Mouse (Mus musculus): ENCODE measurements around the gene Igflr1. TPM values are rescaled to one million over a fixed set of nuclear protein-coding genes. Genes with fewer than 3 reads are reported as not detected.

The Igflr1 gene
- polyA plus RNA-seq, 1 experiment: 3.7 TPM

DNA sequence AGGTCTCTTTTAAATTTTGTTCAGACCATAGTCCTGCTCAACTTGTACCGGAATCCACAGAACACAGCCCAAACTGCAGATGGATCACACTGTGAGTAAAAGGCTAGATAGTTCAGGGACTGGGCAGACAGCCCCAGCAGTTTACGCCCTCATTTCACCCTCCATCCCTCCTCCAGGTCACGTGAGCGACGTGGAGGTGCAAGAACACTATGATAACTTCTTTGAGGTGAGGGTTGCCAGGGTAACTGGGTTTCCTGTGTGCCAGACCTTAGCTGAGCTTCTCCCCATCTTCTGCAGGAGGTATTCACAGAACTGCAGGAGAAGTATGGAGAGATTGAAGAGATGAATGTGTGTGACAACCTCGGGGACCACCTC lies 1.3 kb upstream of the Igflr1 start:
- no peak for TF ChIP-seq GATA1 (IDR thresholded peaks at IDR 0.05; ENCODE audit: low read length)

DNA sequence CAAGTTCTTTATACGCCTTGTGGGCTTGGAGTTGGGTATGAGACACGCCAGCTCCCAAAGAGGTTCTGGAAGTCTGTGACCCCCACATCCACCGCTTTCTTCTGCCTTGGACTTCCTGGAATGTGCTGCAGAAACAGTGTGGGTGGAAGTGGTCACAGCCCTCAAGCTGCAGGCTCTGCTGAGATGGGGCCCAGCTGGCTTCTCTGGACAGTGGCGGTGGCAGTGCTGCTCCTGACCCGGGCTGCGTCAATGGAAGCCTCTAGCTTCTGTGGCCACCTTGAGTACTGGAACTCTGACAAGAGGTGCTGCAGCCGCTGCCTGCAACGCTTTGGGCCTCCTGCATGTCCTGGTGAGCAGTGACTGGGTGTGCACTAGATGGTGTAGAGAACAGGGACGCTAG lies 806 bp downstream of the Igflr1 start:
- no peak for TF ChIP-seq GATA1 (IDR thresholded peaks at IDR 0.05; ENCODE audit: low read length)

DNA sequence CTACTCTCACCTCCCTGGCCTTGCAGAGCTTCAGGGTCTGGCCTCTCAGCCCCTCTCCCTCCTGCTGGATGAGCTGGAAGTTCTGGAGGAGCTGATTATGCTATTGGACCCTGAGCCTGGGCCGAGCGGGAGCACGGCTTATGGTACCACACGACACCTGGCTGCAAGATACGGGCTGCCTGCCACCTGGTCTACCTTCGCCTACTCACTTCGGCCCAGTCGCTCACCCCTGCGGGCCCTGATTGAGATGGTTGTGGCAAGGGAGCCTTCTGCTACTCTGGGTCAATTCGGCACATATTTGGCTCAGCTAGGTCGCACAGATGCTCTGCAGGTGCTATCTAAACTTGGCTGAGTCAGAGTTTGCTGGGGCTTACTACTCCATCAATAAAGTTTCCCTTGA lies 2.3 kb downstream of the Igflr1 start:
- no peak for TF ChIP-seq GATA1 (IDR thresholded peaks at IDR 0.05; ENCODE audit: low read length)

DNA sequence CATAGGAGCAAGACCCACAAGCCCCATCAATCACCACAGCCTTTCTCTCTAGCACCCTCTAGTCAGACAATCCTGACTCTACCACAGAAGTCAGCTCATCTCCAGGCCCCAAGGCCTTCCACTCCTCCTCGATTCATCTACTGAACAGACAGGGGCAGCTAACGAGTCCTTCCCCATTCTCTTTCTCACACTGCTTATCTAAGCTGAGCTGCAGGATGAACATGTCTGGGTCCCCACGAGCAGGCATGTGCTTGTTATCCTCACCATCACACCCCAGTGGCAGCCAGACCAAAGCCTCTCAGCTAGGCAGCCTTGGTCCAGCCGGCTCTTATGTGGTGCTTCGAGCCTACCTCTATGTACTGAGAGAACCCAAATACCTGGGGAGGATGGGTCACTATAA lies 7.2 kb downstream of the Igflr1 start:
- no peak for TF ChIP-seq GATA1 (IDR thresholded peaks at IDR 0.05; ENCODE audit: low read length)

DNA sequence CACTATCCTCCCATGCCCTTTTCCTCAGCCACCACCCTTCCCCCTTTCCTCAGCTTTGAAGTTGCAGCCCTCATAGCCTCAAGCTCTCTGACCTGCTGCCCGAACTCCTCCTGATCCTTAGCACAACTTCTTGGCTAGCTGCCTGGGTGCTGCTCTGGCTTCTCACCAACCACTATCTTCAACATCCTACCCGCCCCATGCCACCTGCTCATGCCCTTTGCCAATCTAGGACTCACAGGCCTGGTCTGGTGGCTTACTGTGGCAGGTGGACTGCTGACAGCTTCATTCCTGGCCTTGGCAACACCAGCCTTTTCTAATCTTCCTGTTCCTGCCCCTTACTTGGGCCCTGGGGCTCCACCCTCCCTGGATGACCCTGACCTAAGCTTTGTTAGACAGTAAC lies 7.7 kb downstream of the Igflr1 start:
- no peak for TF ChIP-seq GATA1 (IDR thresholded peaks at IDR 0.05; ENCODE audit: low read length)

DNA sequence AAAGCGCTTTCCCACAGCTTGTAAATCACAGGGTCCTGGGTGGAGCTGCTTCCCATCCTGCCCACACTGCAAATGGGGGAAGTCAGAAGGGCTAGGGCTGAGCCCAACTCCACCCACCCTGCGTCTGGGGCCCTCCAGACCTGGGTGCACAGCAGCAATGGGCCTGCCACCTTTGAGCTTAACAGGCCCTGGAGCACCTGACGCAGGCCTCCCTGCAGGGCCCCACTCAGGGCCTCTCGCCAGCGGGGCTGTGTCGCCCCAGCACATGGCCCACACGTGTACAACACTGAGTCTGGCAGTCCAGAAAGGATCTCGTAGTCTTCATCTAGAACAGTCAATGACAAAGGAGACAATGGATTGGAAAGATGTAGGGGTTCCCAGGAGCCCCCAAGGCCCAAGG lies 14.7 kb downstream of the Igflr1 start:
- TF ChIP-seq GATA1 (IDR thresholded peaks at IDR 0.05; ENCODE audit: low read length): no peak

DNA sequence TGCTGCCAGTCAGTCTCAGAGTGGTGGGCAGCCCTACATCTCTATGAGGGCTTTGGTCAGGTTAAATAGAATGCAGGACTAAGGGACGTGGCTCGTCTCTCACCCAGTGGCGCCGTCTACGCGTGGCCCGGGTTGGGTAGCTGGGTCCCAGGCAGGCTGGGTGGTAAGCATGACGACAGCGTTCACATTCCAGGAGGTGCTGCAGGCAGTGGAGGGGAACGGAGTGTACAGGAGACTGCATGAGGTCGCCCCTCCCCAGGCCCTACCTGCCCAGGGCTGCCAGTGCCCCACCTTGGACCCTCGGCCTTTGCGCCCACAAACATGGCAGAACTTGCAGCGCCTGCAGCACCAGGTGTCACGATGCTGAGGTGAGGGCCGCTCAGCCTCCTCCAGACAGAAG lies 16.3 kb downstream of the Igflr1 start:
- TF ChIP-seq GATA1 (IDR thresholded peaks at IDR 0.05; ENCODE audit: low read length): no peak

DNA sequence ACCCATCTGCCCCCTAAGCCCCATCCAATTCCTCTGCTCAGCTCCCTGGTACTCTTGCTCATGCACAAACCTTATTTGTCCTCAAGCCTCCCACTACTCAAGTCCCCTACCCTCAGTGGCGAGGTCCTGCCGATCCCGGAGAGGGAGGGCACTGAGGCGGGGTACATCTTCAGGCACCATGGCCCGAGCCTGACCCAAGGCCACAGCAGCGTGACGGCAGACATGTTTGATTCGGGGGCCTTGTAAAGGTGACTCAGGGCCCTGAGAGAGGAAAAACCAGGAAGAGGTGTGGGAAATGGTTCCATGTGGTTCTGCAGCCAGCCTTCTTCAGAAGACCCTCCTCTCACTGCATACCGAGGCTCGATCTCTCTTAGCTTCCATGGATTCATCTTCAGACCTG lies 19.1 kb downstream of the Igflr1 start:
- TF ChIP-seq GATA1 (IDR thresholded peaks at IDR 0.05; ENCODE audit: low read length): no peak

DNA sequence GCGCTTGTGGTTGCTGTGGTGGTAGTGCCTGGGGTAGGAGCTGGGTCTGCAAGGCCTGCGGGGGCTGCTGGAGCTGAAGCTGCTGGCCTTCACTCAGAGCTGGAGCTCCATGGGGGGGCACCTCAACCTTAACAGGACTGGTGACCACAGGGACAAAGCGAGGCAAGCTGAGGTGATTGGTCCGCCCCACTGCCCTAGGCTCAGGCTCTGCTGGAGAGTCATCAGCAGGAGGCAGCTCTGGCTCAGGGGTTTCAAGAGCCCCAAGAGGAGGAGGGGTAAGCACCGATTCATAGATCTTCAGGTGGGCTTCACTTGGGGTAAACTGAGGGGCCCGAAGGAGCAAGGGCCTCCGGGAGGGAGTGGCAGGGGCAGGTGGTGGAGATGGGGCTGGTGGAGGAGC lies 19.9 kb downstream of the Igflr1 start:
- no peak for TF ChIP-seq GATA1 (IDR thresholded peaks at IDR 0.05; ENCODE audit: low read length)

DNA sequence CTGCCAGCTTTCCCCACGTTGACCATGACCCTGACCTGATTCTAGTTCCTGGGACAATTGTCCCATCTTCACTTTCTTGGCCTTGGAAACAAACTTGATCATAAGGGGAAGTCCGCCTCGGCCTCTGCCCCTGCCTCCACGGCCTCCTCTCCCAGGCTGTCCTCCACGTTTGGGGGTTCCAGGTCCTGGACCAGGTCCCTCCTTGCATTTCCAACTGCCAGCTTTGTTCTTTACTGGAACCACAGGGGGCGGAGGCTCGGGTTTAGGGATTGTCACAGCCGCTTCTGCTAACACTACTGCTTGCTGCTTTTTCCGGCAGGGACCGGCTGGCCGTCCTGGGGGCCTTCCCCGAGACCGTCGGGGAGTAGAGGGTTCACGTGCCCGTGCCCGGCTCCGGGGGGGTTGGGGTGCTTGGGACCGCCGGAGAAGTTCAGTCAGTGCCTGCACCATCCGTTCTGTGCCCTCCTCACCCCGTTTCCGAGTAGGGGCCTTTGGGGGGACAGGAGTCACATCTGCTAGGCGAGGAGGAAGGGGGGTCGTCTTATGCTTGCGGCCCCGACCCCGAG lies 21.3 kb downstream of the Igflr1 start:
- TF ChIP-seq GATA1 (IDR thresholded peaks at IDR 0.05; ENCODE audit: low read length): no peak

DNA sequence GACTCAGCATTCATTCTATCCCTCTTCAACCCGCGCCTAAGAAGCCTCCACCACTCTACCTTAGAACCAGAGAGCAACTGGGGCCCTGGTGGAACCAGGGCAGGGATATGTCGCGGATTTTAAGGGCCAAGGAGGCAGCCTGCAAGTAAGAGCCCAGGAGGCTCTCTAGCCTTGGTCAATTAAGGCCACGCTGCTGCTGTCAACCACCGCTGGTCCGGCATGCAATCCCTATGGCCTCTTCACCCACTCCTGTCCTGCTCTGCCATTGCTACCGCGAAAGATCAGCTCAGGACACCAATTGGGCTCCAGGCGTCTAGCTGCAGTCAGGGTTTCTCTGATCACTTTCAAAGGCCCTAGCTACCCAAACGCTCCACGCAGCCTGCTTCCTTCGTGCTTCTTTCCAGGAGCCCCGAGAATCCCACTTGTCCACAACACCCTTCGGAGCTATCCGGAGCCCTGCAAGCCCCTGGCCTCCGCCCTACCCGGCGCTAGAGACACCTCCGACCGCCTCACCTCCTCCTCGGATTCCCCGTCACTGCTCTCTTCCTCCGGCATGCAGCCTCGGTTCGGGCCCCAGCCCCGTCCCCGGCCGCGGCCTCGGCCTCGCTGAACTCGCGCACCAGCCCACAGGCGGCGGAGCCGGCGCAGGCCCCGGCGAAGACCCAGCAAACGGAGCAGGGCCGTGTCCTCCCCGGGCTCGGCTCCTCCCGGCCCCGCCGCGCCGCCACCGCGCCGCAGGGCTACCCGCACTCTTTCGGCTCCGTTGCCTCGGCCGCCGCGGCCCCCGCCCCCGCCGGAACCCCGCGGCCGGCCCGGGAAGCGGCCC lies 22.8 kb downstream of the Igflr1 start:
- no peak for TF ChIP-seq GATA1 (IDR thresholded peaks at IDR 0.05; ENCODE audit: low read length)

DNA sequence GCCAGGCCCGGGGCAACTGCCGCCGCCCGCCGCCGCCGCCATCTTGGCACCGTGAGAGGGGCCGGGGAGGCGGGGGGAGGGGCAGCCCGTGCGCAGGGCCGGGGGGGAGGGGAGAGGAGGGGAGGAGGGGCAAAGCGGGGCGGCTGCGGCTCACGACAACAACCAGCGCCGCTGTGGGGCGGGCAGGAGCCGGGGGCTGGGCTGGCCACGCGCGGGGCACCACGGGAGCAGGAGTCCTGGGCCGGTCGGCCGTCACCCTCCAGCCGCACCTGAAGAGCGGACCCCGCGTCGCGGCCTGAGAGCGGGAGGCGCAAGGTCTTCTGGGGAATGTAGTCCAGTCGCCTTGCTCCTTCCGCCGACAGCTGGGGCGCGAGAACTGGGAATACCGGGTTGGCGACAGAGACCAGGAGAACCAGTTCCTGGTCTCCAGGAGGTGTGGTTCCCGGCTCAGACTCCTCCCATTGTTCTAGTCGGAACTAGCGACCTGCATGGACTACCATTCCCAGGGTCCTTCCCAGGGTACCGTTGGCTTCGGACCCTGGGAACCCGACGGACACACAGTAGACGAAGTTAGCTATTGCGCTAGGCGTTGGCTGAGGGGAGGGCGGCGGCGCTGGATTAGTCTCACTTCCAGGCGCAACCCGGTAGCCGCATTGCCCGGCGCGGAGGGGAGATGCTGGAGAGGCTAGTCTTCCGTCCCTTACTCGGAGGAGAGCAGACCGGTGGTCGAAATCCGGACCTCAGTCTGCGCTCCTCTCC lies 23.6 kb downstream of the Igflr1 start, which contains the start of gene Kmt2b:
Kmt2b (minus strand) TSS at position 51 of the 759 bp plus-strand sequence.
- no peak for TF ChIP-seq GATA1 (IDR thresholded peaks at IDR 0.05; ENCODE audit: low read length)

DNA sequence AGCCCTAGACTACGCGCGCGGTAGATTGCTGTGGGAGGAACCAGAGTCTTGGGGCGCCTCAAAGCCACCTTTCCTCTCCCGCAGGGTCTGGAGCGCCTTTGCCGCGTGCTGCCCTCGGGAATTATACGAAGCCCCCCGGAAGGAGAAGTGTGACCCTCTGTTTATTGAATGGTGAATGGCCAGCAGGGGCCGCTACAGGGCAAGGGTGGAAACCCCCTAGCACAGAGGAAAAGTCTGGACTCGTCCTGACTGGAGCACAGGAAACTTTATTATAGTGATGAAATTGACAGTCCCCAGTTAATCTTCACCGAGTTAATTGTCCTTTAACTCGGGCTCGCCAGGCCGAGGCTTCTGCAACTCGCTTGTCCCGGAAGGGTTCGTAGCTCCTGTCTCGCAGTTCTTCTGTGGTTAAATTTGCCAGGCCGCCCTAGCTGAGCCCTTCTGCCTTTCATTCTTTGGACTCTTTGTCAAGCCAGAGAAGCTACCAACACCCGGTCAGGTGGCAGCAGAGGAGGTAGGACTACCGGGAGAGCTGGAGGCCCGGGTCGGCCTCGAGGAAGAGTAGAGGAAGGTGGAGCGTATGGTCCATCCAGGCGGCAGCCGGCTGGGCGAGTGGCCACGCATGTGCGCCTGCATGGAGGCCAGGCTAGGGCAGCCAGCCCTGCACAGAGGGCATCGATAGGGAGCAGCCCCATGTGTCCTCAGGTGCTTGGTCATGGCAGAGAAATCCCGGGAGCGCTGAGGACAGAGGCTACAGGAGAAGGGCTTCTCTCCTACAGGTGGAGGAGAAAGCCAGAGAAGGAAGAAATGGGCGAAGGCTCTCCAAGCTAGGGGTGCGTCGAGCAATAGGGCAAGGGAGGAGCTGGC lies 24.4 kb downstream of the Igflr1 start:
- no peak for TF ChIP-seq GATA1 (IDR thresholded peaks at IDR 0.05; ENCODE audit: low read length)

DNA sequence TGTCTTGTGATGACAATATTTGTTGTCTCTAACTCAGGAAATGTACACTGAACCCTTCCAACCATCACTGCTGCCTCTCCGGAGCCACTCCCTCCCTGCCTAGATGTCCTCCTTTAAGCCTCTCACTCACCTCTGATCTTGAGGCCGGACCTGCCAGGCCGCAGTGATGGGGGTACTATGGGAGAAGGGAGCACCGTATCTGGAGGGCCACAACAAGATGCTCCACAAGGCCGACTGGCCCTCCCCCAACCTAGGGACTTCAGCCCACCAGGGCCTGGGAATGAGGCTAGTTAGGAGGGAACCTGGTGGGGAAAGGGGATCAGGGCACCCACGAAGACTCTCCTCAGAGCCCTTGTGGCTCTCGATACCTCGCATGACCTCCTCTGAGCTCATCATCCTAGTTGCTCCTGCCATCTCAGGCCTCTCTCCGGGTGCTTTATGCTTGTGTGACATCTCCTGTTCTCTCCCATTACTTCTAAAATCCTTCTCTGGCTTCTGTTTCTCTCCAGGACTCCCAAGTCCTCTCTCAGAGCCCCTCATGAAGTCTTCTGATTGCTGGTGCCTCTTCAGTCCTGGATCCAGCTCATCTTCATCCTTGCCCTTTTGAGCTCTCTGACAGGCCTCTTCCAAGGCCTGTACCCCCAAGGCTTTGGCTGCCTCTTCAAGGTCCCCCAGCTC lies 25.8 kb downstream of the Igflr1 start:
- no peak for TF ChIP-seq GATA1 (IDR thresholded peaks at IDR 0.05; ENCODE audit: low read length)

DNA sequence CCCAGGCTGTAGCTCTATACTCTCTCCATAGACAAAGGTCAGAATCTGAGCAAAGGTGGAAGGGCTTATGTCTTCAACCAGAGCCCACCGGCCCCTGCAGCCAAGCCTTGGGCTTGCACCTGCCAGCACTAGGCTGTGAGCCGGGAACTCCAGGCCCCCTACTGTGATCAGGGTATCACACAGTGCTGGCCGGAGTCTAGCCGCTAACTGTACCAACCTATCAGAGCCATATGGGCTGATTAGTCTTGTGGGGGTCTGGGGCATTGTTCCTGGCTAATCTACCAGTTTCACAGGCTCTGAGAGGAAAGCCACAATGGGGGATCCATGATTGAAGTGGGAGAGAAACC lies 26.4 kb downstream of the Igflr1 start:
- TF ChIP-seq GATA1 (IDR thresholded peaks at IDR 0.05; ENCODE audit: low read length): no peak

All from G1E-ER4 (cell line).